Mouse (Mus musculus): ENCODE data around the gene Slc25a13.

DNA sequence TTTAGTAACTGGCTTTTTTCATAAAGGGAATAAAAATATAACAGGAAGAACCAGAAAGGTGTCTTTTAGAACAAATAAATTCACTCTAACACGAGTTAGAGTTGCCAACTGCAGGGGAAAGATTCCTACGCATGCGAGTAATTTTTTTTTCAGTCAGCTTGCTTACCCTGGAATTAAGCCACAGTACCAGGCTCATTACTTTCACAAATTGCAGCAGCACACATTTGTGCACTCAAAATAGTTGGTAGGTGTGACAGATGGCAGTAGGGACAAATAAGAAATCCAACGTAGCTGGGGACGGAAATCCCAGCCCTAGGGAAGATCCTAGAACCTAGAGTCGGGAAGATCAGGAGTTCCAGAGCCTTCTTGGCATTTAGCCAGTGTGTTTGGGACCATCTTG lies 22.1 kb downstream of the Slc25a13 start:
- no peak for TF ChIP-seq CTCF (IDR thresholded peaks at IDR 0.05; ENCODE audit: extremely low read depth, insufficient read depth, insufficient read length, insufficient replicate concordance)
- TF ChIP-seq POLR2A (IDR thresholded peaks at IDR 0.05; ENCODE audit: low read depth, low read length), result no peak
